Mouse (Mus musculus) E14TG2a.4 (cell line): ENCODE measurements at regions not wholly inside any gene's neighbourhood (a gene's known extent, or its start where the extent isn't known, plus 50 kb on each side); places are given as distances from the start of the nearest gene placed in this dataset.

Experiments
- CTCF ChIP-seq: conservative IDR thresholded peaks from 2 replicates; pipeline ENCODE4 v1.5.1; 2014; ENCODE audit warnings: low read length
- NANOG ChIP-seq: IDR thresholded peaks from 2 replicates; pipeline ENCODE4 v1.6.1; 2014; ENCODE audit warnings: borderline replicate concordance, low read length, mixed read lengths
- POU5F1 ChIP-seq: IDR thresholded peaks from 2 replicates; pipeline ENCODE4 v1.6.1; 2014; ENCODE audit warnings: low read length, borderline replicate concordance

GRCm38 (mm10) chr8:41989040-41989501 lies 572.2 kb upstream of the Frg1 start:
- TF ChIP-seq CTCF (no peak), NANOG (no peak), POU5F1 (no peak)
